Mouse (Mus musculus) liver, embryonic 13.5 days (tissue): Measurements from ENCODE around the gene Aox4. TPM values are rescaled to one million over a fixed set of nuclear protein-coding genes. Genes with fewer than 3 reads are reported as not detected.
A peak's percentile ranks its signal among the peaks of the same experiment; 100 is the strongest.

Experiments
- ATAC-seq: fragments of 200-750 bp; cut with Nextera tagmentation; 2 replicates; pipeline ENCODE4 v1.8.0; 2017; ENCODE audit warnings: low read depth, mild to moderate bottlenecking, moderate number of reproducible peaks, moderate library complexity
- DNase-seq: peaks from one replicate; pipeline ENCODE4 v3.0.0; 2022
- H3K27ac ChIP-seq: fragments of 300-500 bp; sonication (generic); 2 replicates; pipeline ENCODE4 v1.5.1; 2015; ENCODE audit warnings: moderate library complexity, mild to moderate bottlenecking, inconsistent platforms
- H3K27me3 ChIP-seq: fragments of 300-500 bp; sonication (generic); 2 replicates; pipeline ENCODE4 v1.6.1; 2015; ENCODE audit warnings: mild to moderate bottlenecking, inconsistent platforms
- H3K36me3 ChIP-seq: fragments of 300-500 bp; sonication (generic); 2 replicates; pipeline ENCODE4 v1.6.1; 2015; ENCODE audit warnings: mild to moderate bottlenecking, inconsistent platforms
- H3K4me1 ChIP-seq: fragments of 300-500 bp; sonication (generic); replicated peaks from 2 replicates; pipeline ENCODE4 v1.6.1; 2015; ENCODE audit warnings: inconsistent platforms
- H3K4me2 ChIP-seq: fragments of 300-500 bp; sonication (generic); 2 replicates; pipeline ENCODE4 v1.6.1; 2015; ENCODE audit warnings: inconsistent platforms, mild to moderate bottlenecking, moderate library complexity
- H3K4me3 ChIP-seq: fragments of 300-500 bp; sonication (generic); replicated peaks from 2 replicates; pipeline ENCODE4 v1.5.1; 2015; ENCODE audit warnings: mild to moderate bottlenecking, inconsistent platforms
- H3K9ac ChIP-seq: fragments of 300-500 bp; sonication (generic); 2 replicates; pipeline ENCODE4 v1.6.1; 2015; ENCODE audit warnings: mild to moderate bottlenecking, inconsistent platforms
- H3K9me3 ChIP-seq: fragments of 300-500 bp; sonication (generic); replicated peaks from 2 replicates; pipeline ENCODE4 v1.6.1; 2016; ENCODE audit warnings: inconsistent platforms
- WGBS: fragments of 180-500 bp; shearing (Covaris S2); methylation state at CpG from one replicate; pipeline ENCODE4 v1.1.7; 2015; ENCODE audit not compliant: insufficient replicate concordance; 5-methylcytosine and 5-hydroxymethylcytosine counted together
- polyA plus RNA-seq: library from polyadenylated mRNA; unstranded; fragments of >200 nt; fragmentation: Nextera tagmentation; extraction: Ambion mirVana; gene quantifications from 2 replicates; pipeline ENCODE4 v1.2.1, GENCODE M21; 2015

The Aox4 gene
- polyA plus RNA-seq: 0.27 and 0.31 TPM in 2 replicates

GRCm38 (mm10) chr1:58210203-58210602, at the start of gene Aox4:
Gene Aox4, plus strand, starts transcription at chr1:58210397.
- Histone ChIP-seq H3K9ac (no peak within 1 kb of the TSS), H3K4me1 (no peaks in the 10 kb centered on the region), H3K4me3 (no peak within 1 kb of the TSS), H3K27me3 (no peaks in the 10 kb centered on the region), H3K36me3 (no peaks in the 10 kb centered on the region), H3K4me2 (no peak within 1 kb of the TSS), H3K27ac (no peak within 1 kb of the TSS), H3K9me3 (no peaks in the 10 kb centered on the region)
- WGBS: 65% methylated on average over 17 of the region's 17 CpGs
- ATAC-seq (no peak), DNase-seq (no peak)

- Histone ChIP-seq H3K9ac (no peak overlapping the region), H3K27me3 (no peaks in the 10 kb centered on the region), H3K4me3 (no peak overlapping the region), H3K4me1 (no peaks in the 10 kb centered on the region), H3K27ac (no peak overlapping the region), H3K36me3 (no peaks in the 10 kb centered on the region), H3K9me3 (no peaks in the 10 kb centered on the region), H3K4me2 (no peak overlapping the region)
- no peak for DNase-seq
- WGBS: 56% methylated on average over 6 of the region's 6 CpGs
- no peak for ATAC-seq
These were observed 40.3 kb upstream of the Aox4 start for GRCm38 (mm10) chr1:58169893-58170292.

- H3K9ac ChIP-seq: no peak overlapping the region
- H3K27me3 ChIP-seq: no peaks in the 10 kb centered on the region
- H3K36me3 ChIP-seq: no peaks in the 10 kb centered on the region
- no peak for ATAC-seq
- no peak overlapping the region for H3K27ac ChIP-seq
- no peak overlapping the region for H3K4me3 ChIP-seq
- no peak for DNase-seq
- no peak overlapping the region for H3K4me2 ChIP-seq
- no peaks in the 10 kb centered on the region for H3K9me3 ChIP-seq
- no peaks in the 10 kb centered on the region for H3K4me1 ChIP-seq
- WGBS: 42% methylated on average over 5 of the region's 5 CpGs
These were observed 21.6 kb upstream of the Aox4 start for GRCm38 (mm10) chr1:58188514-58189175.

GRCm38 (mm10) chr1:58194317-58194716, 15.9 kb upstream of the Aox4 start:
- Histone ChIP-seq H3K27ac (no peak overlapping the region), H3K4me1 (no peaks in the 10 kb centered on the region), H3K9ac (no peak overlapping the region), H3K4me3 (no peak overlapping the region), H3K27me3 (no peaks in the 10 kb centered on the region), H3K9me3 (no peaks in the 10 kb centered on the region), H3K4me2 (no peak overlapping the region), H3K36me3 (no peaks in the 10 kb centered on the region)
- DNase-seq (no peak), ATAC-seq (no peak)
- 76% methylated on average over 12 of the region's 12 CpGs for WGBS

GRCm38 (mm10) chr1:58194988-58195387, 15.2 kb upstream of the Aox4 start:
- no peaks in the 10 kb centered on the region for H3K9me3 ChIP-seq
- peak overlapping the region; percentile 31; the same call in 1 of the 2 replicates for H3K4me2 ChIP-seq
- H3K4me3 ChIP-seq: no peak overlapping the region
- no peaks in the 10 kb centered on the region for H3K4me1 ChIP-seq
- DNase-seq (no peak), ATAC-seq (no peak)
- H3K27me3 ChIP-seq: no peaks in the 10 kb centered on the region
- no peaks in the 10 kb centered on the region for H3K36me3 ChIP-seq
- no peak overlapping the region for H3K27ac ChIP-seq
- no peak overlapping the region for H3K9ac ChIP-seq
- WGBS: 43% methylated on average over 3 of the region's 3 CpGs

GRCm38 (mm10) chr1:58195541-58195940, 14.7 kb upstream of the Aox4 start:
- 9% methylated on average over 10 of the region's 10 CpGs for WGBS

GRCm38 (mm10) chr1:58197023-58197422, 13.2 kb upstream of the Aox4 start:
- no peak overlapping the region for H3K4me3 ChIP-seq
- no peaks in the 10 kb centered on the region for H3K27me3 ChIP-seq
- H3K4me1 ChIP-seq: no peaks in the 10 kb centered on the region
- whole genome bisulfite sequencing: 66% methylated on average over 9 of the region's 9 CpGs
- ATAC-seq (no peak), DNase-seq (no peak)
- no peak overlapping the region for H3K9ac ChIP-seq
- no peaks in the 10 kb centered on the region for H3K9me3 ChIP-seq
- H3K36me3 ChIP-seq: no peaks in the 10 kb centered on the region
- no peak overlapping the region for H3K27ac ChIP-seq
- H3K4me2 ChIP-seq: no peak overlapping the region

More at GRCm38 (mm10) chr1:58195541-58195940, 14.7 kb upstream of the Aox4 start:
- Histone ChIP-seq H3K4me1 (no peaks in the 10 kb centered on the region), H3K9ac (no peak overlapping the region), H3K9me3 (no peaks in the 10 kb centered on the region), H3K36me3 (no peaks in the 10 kb centered on the region), H3K27me3 (no peaks in the 10 kb centered on the region), H3K27ac (no peak overlapping the region), H3K4me2 (peak overlapping the region; percentile 31; the same call in 1 of the 2 replicates), H3K4me3 (no peak overlapping the region)
- peak; percentile 1 for DNase-seq
- ATAC-seq: no peak

- Histone ChIP-seq H3K4me1 (no peaks in the 10 kb centered on the region), H3K36me3 (no peaks in the 10 kb centered on the region), H3K4me2 (no peak overlapping the region), H3K9me3 (no peaks in the 10 kb centered on the region), H3K27me3 (no peaks in the 10 kb centered on the region), H3K27ac (no peak overlapping the region), H3K9ac (no peak overlapping the region), H3K4me3 (no peak overlapping the region)
- whole genome bisulfite sequencing: 55% methylated on average over 4 of the region's 4 CpGs
- no peak for DNase-seq
- ATAC-seq: no peak
These were observed 11.8 kb upstream of the Aox4 start for GRCm38 (mm10) chr1:58198386-58198785.

- Histone ChIP-seq H3K9ac (no peak overlapping the region), H3K4me3 (no peak overlapping the region), H3K4me2 (no peak overlapping the region), H3K27ac (no peak overlapping the region), H3K9me3 (no peaks in the 10 kb centered on the region), H3K27me3 (no peaks in the 10 kb centered on the region), H3K36me3 (no peaks in the 10 kb centered on the region), H3K4me1 (no peaks in the 10 kb centered on the region)
- ATAC-seq: peak; percentile 31; the same call in 1 of the 2 replicates
- no peak for DNase-seq
- 49% methylated on average over 7 of the region's 7 CpGs for whole genome bisulfite sequencing
These were observed 2.6 kb downstream of the Aox4 start for GRCm38 (mm10) chr1:58212805-58213204.

- Histone ChIP-seq H3K27me3 (no peaks in the 10 kb centered on the region), H3K27ac (no peak overlapping the region), H3K9ac (no peak overlapping the region), H3K4me3 (no peak overlapping the region), H3K4me1 (no peaks in the 10 kb centered on the region), H3K36me3 (no peaks in the 10 kb centered on the region), H3K9me3 (no peaks in the 10 kb centered on the region), H3K4me2 (no peak overlapping the region)
- 68% methylated on average over 5 of the region's 5 CpGs for WGBS
- DNase-seq: no peak
- no peak for ATAC-seq
These were observed 3.6 kb downstream of the Aox4 start for GRCm38 (mm10) chr1:58213838-58214237.

- H3K36me3 ChIP-seq: no peaks in the 10 kb centered on the region
- DNase-seq (no peak), ATAC-seq (no peak)
- H3K27me3 ChIP-seq: no peaks in the 10 kb centered on the region
- no peaks in the 10 kb centered on the region for H3K4me1 ChIP-seq
- no peak overlapping the region for H3K9ac ChIP-seq
- no peak overlapping the region for H3K4me3 ChIP-seq
- H3K4me2 ChIP-seq: no peak overlapping the region
- H3K9me3 ChIP-seq: no peaks in the 10 kb centered on the region
- 54% methylated on average over 4 of the region's 4 CpGs for WGBS
- no peak overlapping the region for H3K27ac ChIP-seq
These were observed 5.2 kb downstream of the Aox4 start for GRCm38 (mm10) chr1:58215353-58215752.

- Histone ChIP-seq H3K4me2 (no peak overlapping the region), H3K36me3 (no peaks in the 10 kb centered on the region), H3K9ac (no peak overlapping the region), H3K4me3 (no peak overlapping the region), H3K4me1 (no peaks in the 10 kb centered on the region), H3K9me3 (no peaks in the 10 kb centered on the region), H3K27ac (no peak overlapping the region), H3K27me3 (no peaks in the 10 kb centered on the region)
- 80% methylated on average over 7 of the region's 7 CpGs for WGBS
- no peak for DNase-seq
- no peak for ATAC-seq
These were observed 5.8 kb downstream of the Aox4 start for GRCm38 (mm10) chr1:58215956-58216532.
